Mouse (Mus musculus) C3H10T1/2 (cell line): ENCODE measurements around the gene Sox9. TPM values are rescaled to one million over a fixed set of nuclear protein-coding genes. Genes with fewer than 3 reads are reported as not detected.

Experiments used
- polyA plus RNA-seq, 2 experiments: library from polyadenylated mRNA; unstranded; fragments of >200 nt; fragmentation: generic; extraction: Trizol; gene quantifications; one replicate each; pipeline ENCODE4 v1.2.1; 2012; ENCODE audit warnings: missing spikeins in 2 of 2

Sox9 gene
- polyA plus RNA-seq = 10 to 100 TPM; 14.5 to 71.3 TPM

GRCm38 (mm10) chr11:112781994-112782356 is at the start of gene Sox9:
Gene Sox9 (plus strand): TSS chr11:112782224.

